Mouse (Mus musculus): ENCODE data around the gene Zxdc. TPM values are rescaled to one million over a fixed set of nuclear protein-coding genes. Genes with fewer than 3 reads are reported as not detected.

The Zxdc gene
- total RNA-seq, 1 experiment from 2014 or later = 20.3 TPM

- ATAC-seq (replicated peaks in 1 of 2; ENCODE audit: insufficient read depth in 1 of 2, low FRiP score in 2 of 2, low TSS enrichment in 1 of 2, low read depth in 1 of 2, poor library complexity in 2 of 2, severe bottlenecking in 2 of 2) = no peak
These were observed 62.2 kb downstream of the Zxdc start for GRCm38 (mm10) chr6:90431487-90431886.

- ATAC-seq (replicated peaks in 1 of 2; ENCODE audit: insufficient read depth in 1 of 2, low FRiP score in 2 of 2, low TSS enrichment in 1 of 2, low read depth in 1 of 2, poor library complexity in 2 of 2, severe bottlenecking in 2 of 2) = no peak
These were observed 65.4 kb downstream of the Zxdc start for GRCm38 (mm10) chr6:90434687-90435086.

GRCm38 (mm10) chr6:90435195-90435618 is 65.9 kb downstream of the Zxdc start:
- peak; percentile 88 to 96 for ATAC-seq (replicated peaks in 1 of 2; ENCODE audit: insufficient read depth in 1 of 2, low FRiP score in 2 of 2, low TSS enrichment in 1 of 2, low read depth in 1 of 2, poor library complexity in 2 of 2, severe bottlenecking in 2 of 2)

- no peak for ATAC-seq (replicated peaks in 1 of 2; ENCODE audit: insufficient read depth in 1 of 2, low FRiP score in 2 of 2, low TSS enrichment in 1 of 2, low read depth in 1 of 2, poor library complexity in 2 of 2, severe bottlenecking in 2 of 2)
These were observed 67.1 kb downstream of the Zxdc start for GRCm38 (mm10) chr6:90436192-90436907.

GRCm38 (mm10) chr6:90437041-90437440 is 67.7 kb downstream of the Zxdc start:
- no peak for ATAC-seq (replicated peaks in 1 of 2; ENCODE audit: insufficient read depth in 1 of 2, low FRiP score in 2 of 2, low TSS enrichment in 1 of 2, low read depth in 1 of 2, poor library complexity in 2 of 2, severe bottlenecking in 2 of 2)

- ATAC-seq (replicated peaks in 1 of 2; ENCODE audit: insufficient read depth in 1 of 2, low FRiP score in 2 of 2, low TSS enrichment in 1 of 2, low read depth in 1 of 2, poor library complexity in 2 of 2, severe bottlenecking in 2 of 2) = no peak
These were observed 77.6 kb downstream of the Zxdc start for GRCm38 (mm10) chr6:90446883-90447282.

GRCm38 (mm10) chr6:90450179-90450578 is 80.9 kb downstream of the Zxdc start:
- peak; percentile 53 to 59; a peak in 2 of 4 replicates for ATAC-seq (replicated peaks in 1 of 2; ENCODE audit: insufficient read depth in 1 of 2, low FRiP score in 2 of 2, low TSS enrichment in 1 of 2, low read depth in 1 of 2, poor library complexity in 2 of 2, severe bottlenecking in 2 of 2)

- ATAC-seq (replicated peaks in 1 of 2; ENCODE audit: insufficient read depth in 1 of 2, low FRiP score in 2 of 2, low TSS enrichment in 1 of 2, low read depth in 1 of 2, poor library complexity in 2 of 2, severe bottlenecking in 2 of 2) = no peak
These were observed 81.4 kb downstream of the Zxdc start for GRCm38 (mm10) chr6:90450697-90451096.

- no peak for ATAC-seq (replicated peaks in 1 of 2; ENCODE audit: insufficient read depth in 1 of 2, low FRiP score in 2 of 2, low TSS enrichment in 1 of 2, low read depth in 1 of 2, poor library complexity in 2 of 2, severe bottlenecking in 2 of 2)
These were observed 82.2 kb downstream of the Zxdc start for GRCm38 (mm10) chr6:90451512-90451911.

GRCm38 (mm10) chr6:90452603-90453002 is 83.3 kb downstream of the Zxdc start:
- no peak for ATAC-seq (replicated peaks in 1 of 2; ENCODE audit: insufficient read depth in 1 of 2, low FRiP score in 2 of 2, low TSS enrichment in 1 of 2, low read depth in 1 of 2, poor library complexity in 2 of 2, severe bottlenecking in 2 of 2)

Other genes starting within 250 kb of the Zxdc start
- gene Vmn1r51, start 246.9 kb upstream of the Zxdc start, total RNA-seq (2017) = not detected in 2 replicates
- not detected in 2 replicates for gene Vmn1r52, start 194.7 kb upstream of the Zxdc start, total RNA-seq (2017)
- not detected in 2 replicates for gene V1ra8, start 166.7 kb upstream of the Zxdc start, total RNA-seq (2017)
- not detected in 2 replicates for gene Vmn1r53, start 145.1 kb upstream of the Zxdc start, total RNA-seq (2017)
- gene Vmn1r54, start 123.2 kb upstream of the Zxdc start, total RNA-seq (2017) = not detected in 2 replicates
- gene BC048671, start 68.3 kb upstream of the Zxdc start, total RNA-seq (2017) = not detected in 2 replicates
- gene Chst13, start 44.3 kb upstream of the Zxdc start, total RNA-seq (2017) = 1.4 TPM in 1 of 2 replicates, not detected in the other
- gene Uroc1, start 36.2 kb upstream of the Zxdc start, total RNA-seq (2017) = not detected in 2 replicates
- gene Cfap100, start 59.3 kb downstream of the Zxdc start, total RNA-seq (2017) = not detected in 2 replicates
- not detected in 2 replicates for gene Klf15, start 93.1 kb downstream of the Zxdc start, total RNA-seq (2017)
- 13.1 and 18.0 TPM in 2 replicates for gene Aldh1l1, start 116.9 kb downstream of the Zxdc start, total RNA-seq (2017)
- gene Slc41a3, start 235.2 kb downstream of the Zxdc start, total RNA-seq (2017) = 2.7 and 4.5 TPM in 2 replicates

Measured in hematopoietic stem cell, adult 5-6 weeks (primary cell).